Mouse (Mus musculus) splenic B cell, adult 2 months (primary cell): ENCODE results near the gene Arhgef16.

ENCODE experiments used
- DNase-seq: peaks from one replicate; pipeline ENCODE4 v3.0.0-alpha.2; 2011; ENCODE audit warnings: low read depth, low spot score
- H3K27me3 ChIP-seq: 2 replicates; pipeline ENCODE4 v1.6.1; 2012; ENCODE audit warnings: mild to moderate bottlenecking, low read length, moderate library complexity, mixed read lengths; ENCODE audit not compliant: control insufficient read depth, poor library complexity, insufficient read depth, severe bottlenecking
- H3K36me3 ChIP-seq: 2 replicates; pipeline ENCODE4 v1.6.1; 2012; ENCODE audit warnings: mild to moderate bottlenecking, low read length, moderate library complexity, mixed read lengths; ENCODE audit not compliant: control insufficient read depth, poor library complexity, insufficient read depth, severe bottlenecking

Arhgef16 gene

GRCm38 (mm10) chr4:154252537-154253255 is 48.8 kb downstream of the Arhgef16 start:
- Histone ChIP-seq H3K36me3 (no peaks in the 10 kb centered on the region), H3K27me3 (no peaks in the 10 kb centered on the region)
- no peak for DNase-seq

- H3K36me3 ChIP-seq = no peaks in the 10 kb centered on the region
- no peaks in the 10 kb centered on the region for H3K27me3 ChIP-seq
- DNase-seq = no peak
Measured at GRCm38 (mm10) chr4:154249316-154249715, 52.2 kb downstream of the Arhgef16 start.

DNA sequence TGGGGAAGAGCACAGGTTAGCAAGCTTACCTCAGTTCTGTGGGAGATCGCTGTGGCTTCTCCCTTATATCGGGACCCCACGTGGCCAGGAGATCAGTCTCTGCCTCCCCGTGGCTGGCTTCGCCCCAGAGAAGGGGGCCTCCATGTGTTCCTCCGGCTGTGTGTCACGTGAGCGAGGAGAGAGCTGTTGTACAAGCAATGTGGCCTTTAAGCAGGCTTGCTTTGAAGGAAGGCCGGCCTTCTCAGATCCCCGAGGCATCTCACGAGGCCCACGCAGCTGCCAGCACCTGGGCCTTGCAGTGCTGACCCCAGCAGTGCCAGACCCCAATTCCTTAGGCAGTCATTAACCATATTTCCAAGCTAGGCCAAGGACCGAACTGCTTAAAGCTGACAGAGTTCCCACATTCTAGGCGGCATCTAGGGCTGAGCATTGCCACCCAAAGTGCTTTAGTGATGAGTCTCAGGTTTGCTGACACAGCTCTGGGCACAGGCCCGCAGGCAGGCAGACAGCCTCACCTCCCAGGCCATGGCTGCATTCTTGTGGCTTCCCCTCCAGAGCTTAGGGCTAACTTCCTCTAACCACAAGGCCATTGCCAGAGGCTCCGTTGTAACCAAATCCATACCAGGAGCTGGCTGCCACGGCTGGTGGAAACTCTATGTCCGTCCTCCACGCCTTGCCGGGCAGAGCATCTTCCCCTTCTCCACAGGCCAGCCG is 53.2 kb downstream of the Arhgef16 start:
- Histone ChIP-seq H3K27me3 (no peaks in the 10 kb centered on the region), H3K36me3 (no peaks in the 10 kb centered on the region)
- DNase-seq = no peak

GRCm38 (mm10) chr4:154247207-154248091 is 54.0 kb downstream of the Arhgef16 start:
- no peak for DNase-seq
- no peaks in the 10 kb centered on the region for H3K27me3 ChIP-seq
- H3K36me3 ChIP-seq = no peaks in the 10 kb centered on the region

DNA sequence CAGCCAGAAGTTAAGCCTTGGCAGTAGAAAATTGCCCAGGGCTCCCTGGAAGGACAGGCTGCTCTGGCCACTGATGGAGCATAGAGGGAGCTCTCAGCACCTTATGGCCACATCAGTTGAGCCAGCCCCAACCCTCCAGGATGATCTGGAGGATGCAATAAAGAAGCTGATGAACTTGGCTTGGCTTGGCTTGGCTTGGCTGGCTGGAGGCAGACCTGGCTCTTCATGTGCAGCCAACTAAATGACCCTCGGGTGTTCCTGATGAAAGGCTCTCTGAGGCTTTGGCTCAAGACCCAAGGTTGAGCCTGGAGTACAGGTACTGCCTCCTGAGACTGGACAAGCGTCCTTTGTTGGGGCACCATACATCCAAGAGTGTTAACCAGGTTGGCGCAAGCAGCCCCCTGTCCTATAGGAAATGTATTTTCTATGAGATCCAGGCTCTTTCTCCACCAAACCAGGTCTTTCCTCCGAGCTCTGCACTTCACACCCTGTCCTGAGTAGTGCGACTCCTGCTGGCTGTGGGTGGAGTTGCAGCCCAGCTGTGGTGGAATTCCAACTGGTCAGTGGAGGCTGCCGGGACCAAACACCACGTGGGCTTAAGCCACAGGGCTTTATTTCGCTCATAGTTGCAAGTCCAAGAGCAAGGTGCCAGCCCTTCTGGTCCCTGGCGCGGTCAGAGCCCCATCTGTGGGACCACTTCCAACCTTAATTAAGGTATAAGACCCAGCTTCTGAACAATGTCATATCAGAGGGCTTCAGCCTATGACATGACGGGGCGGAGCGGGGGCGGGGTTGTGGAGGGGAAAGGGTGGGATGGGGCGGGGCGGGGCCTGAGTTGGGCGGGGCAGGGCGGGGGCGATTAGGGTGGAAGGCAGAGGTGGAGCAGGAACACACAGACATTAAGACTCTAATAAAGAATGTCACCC is 55.1 kb downstream of the Arhgef16 start:
- H3K36me3 ChIP-seq = no peaks in the 10 kb centered on the region
- DNase-seq = peak; percentile 57
- H3K27me3 ChIP-seq = no peaks in the 10 kb centered on the region

GRCm38 (mm10) chr4:154245342-154245741 is 56.1 kb downstream of the Arhgef16 start:
- Histone ChIP-seq H3K36me3 (no peaks in the 10 kb centered on the region), H3K27me3 (no peaks in the 10 kb centered on the region)
- no peak for DNase-seq

DNA sequence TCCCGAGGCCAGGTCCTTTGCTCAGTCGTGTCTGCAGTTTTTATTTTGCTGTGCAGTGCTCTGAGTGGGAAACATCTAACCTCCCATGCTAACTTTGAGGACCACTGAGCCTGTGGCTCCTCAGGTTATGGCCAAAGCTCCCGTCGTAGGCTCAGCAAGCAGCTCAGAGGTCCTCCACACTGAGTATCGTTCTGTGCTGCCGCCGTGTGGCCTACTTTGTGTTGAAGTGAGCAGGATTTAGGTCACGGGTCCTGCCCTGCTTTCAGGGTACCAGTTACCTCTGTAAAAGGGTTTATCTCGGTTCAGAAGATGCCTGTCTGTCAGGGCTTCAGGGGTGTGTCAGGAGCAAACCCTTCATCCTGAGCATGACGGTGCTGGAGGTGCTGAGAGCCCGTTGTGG is 60.9 kb downstream of the Arhgef16 start:
- H3K36me3 ChIP-seq = no peaks in the 10 kb centered on the region
- no peaks in the 10 kb centered on the region for H3K27me3 ChIP-seq
- DNase-seq = no peak

DNA sequence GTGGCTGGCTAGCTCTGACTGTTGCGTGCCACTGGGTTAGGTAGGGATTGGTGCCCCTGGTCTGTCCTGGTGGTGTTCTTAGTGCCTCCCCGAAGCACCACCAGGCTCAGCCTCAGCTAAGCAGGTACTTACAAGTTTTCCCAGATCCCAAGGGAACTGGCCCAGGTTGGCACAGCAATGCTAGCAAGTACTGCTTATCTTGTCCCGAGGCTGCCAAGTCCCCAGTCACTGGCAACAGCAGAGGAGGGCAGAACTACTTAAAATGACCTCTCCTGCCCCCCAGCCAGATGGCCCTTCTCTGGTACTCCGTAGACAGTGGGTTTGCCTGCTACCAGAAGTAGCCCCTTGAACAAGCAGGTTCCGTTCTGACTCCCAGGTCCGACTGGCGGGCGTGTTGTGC is 62.3 kb downstream of the Arhgef16 start:
- DNase-seq = no peak
- Histone ChIP-seq H3K36me3 (no peaks in the 10 kb centered on the region), H3K27me3 (no peaks in the 10 kb centered on the region)

GRCm38 (mm10) chr4:154237306-154237705 is 64.2 kb downstream of the Arhgef16 start:
- no peaks in the 10 kb centered on the region for H3K27me3 ChIP-seq
- no peaks in the 10 kb centered on the region for H3K36me3 ChIP-seq
- DNase-seq = no peak

GRCm38 (mm10) chr4:154236893-154237292 is 64.6 kb downstream of the Arhgef16 start:
- Histone ChIP-seq H3K36me3 (no peaks in the 10 kb centered on the region), H3K27me3 (no peaks in the 10 kb centered on the region)
- no peak for DNase-seq

DNA sequence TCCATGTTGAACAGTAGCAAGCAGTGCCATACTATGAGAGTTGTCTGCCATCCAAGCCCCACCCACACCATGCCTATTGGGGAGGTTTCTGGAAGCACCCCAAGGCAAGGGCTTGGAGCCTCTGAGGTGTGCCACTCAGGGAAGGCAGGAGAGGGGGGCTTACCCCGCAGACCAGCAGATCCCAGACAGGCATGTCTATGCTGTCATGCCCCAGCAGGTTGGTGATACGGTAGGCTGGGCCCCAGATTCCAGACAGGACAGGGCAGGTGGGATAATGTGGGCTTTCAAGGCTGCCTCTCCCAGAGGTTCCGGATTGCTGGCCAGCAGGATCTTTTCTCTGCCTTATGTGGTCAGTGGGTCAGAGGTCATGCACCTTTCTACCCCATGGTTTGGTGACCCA is 65.5 kb downstream of the Arhgef16 start:
- H3K36me3 ChIP-seq = no peaks in the 10 kb centered on the region
- H3K27me3 ChIP-seq = no peaks in the 10 kb centered on the region
- DNase-seq = no peak

DNA sequence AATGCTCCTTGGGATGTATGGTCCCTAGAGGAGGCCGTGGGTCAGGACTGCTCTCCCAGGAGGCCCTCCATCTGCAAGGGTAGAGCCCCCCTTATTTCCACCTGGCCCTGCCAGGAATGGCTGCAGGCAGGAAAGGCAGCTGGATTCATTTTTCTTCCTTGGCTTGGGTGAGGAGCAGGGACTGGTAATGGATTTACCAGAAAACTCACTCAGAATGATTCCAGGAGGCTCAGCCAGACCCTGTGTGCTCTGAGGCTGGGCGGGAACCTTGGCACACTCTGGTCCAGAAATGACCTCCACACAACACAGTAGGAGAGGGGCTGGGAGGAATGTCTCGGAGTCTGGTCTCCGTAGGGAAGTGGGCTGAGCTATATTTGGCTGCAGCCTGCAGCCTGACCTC is 69.2 kb downstream of the Arhgef16 start:
- H3K27me3 ChIP-seq = no peaks in the 10 kb centered on the region
- no peaks in the 10 kb centered on the region for H3K36me3 ChIP-seq
- no peak for DNase-seq

GRCm38 (mm10) chr4:154231380-154231779 is 70.1 kb downstream of the Arhgef16 start:
- Histone ChIP-seq H3K36me3 (no peaks in the 10 kb centered on the region), H3K27me3 (no peaks in the 10 kb centered on the region)
- DNase-seq = no peak

DNA sequence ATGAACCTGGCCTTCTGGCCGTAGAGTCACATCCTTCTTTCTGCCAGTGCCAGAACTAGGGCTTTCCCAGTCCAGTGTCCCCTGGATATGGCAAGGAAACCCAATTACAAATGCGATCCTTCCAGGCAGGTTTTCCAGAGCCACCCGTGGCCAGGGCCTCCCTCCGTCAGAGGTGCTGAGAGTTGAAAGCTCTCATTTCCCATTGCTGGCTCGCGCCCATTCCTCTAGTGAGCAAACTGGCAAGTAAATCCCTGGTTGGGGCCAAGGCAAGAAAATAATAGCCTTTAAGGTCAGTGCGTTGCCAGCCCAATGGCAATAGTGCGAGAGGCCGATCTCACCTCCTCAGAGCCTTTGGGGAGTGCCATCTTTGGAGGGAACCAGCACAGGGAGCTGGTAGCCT is 71.9 kb downstream of the Arhgef16 start:
- Histone ChIP-seq H3K36me3 (no peaks in the 10 kb centered on the region), H3K27me3 (no peaks in the 10 kb centered on the region)
- no peak for DNase-seq
